Mouse (Mus musculus) stomach, postnatal 0 days (tissue): ENCODE data around the gene Dnah12.

ENCODE experiments used
- CTCF ChIP-seq: IDR thresholded peaks from 2 replicates; pipeline ENCODE4 v1.5.1; 2016; ENCODE audit warnings: antibody characterized with exemption, low read depth, mild to moderate bottlenecking, moderate library complexity
- EP300 ChIP-seq: optimal IDR thresholded peaks from 2 replicates; pipeline ENCODE3; 2016; ENCODE audit warnings: antibody characterized with exemption

- TF ChIP-seq CTCF (no peak), EP300 (no peak)
These were observed 218.1 kb downstream of the Dnah12 start for GRCm38 (mm10) chr14:26911201-26911600.
